Mouse (Mus musculus): Measurements from ENCODE around the gene Flii. TPM values are rescaled to one million over a fixed set of nuclear protein-coding genes. Genes with fewer than 3 reads are reported as not detected.

Gene Flii
- total and polyA plus RNA-seq, 3 experiments: 127 to 168 (median 130) TPM

GRCm38 (mm10) chr11:60772161-60772560 is 45.1 kb upstream of the Flii start:
- no peaks in the 10 kb centered on the region for H3K36me3 ChIP-seq (ENCODE audit: control insufficient read depth, insufficient read depth, low read length)
- TF ChIP-seq CTCF (IDR thresholded peaks at IDR 0.05): 0 out of 2 replicates have a peak, but pooled peaks have one; percentile 6
- no peak for TF ChIP-seq EP300 (IDR thresholded peaks at IDR 0.05; ENCODE audit: insufficient read depth, low read depth, low read length)
- intact Hi-C loops (cut with DNase I): no loop called here
- H3K4me1 ChIP-seq (ENCODE audit: control insufficient read depth, insufficient read depth, low read length): peaks cover 3% of the 10 kb centered on the region; the same call in 1 of the 2 replicates
- no peak overlapping the region for H3K4me3 ChIP-seq
- no peak overlapping the region for H3K27ac ChIP-seq
- no peaks in the 10 kb centered on the region for H3K27me3 ChIP-seq (ENCODE audit: control insufficient read depth, insufficient read depth, low read length)
- DNase-seq: no peak
- 85% methylated on average over 4 of the region's 4 CpGs for WGBS
- peaks cover 3% of the 10 kb centered on the region; the same call in 1 of the 2 replicates for H3K79me2 ChIP-seq (replicated peaks; ENCODE audit: control insufficient read depth, insufficient read depth, low read length)
- no peak overlapping the region for H3K9ac ChIP-seq (ENCODE audit: low read depth, low read length)

DNA sequence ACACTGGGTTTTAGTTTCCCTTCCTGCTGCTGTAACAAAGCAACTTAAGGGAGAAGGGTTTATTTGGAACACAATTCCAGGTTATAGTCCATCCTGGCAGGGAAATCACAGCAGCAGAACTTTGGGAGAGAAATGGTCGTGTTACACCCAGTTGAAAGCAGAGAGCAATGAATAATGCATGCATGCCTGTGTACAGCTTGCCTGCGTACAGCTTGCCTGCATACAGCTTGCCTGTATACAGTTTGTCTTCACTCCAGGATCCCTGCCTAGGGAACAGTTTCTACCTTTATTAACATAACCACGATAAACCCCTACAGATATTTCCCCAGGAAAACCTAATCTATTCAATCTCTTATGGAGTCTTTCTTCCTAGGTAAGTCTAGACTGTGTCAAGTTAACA is 43.7 kb upstream of the Flii start:
- no peak overlapping the region for H3K27ac ChIP-seq
- WGBS: 88% methylated on average over 3 of the region's 3 CpGs
- DNase-seq: no peak
- TF ChIP-seq EP300 (IDR thresholded peaks at IDR 0.05; ENCODE audit: insufficient read depth, low read depth, low read length) (no peak), CTCF (IDR thresholded peaks at IDR 0.05) (no peak), POLR2A (IDR thresholded peaks at IDR 0.05; ENCODE audit: insufficient read depth, low read depth, low read length) (no peak)
- intact Hi-C loops (cut with DNase I): no loop called here
- H3K4me1 ChIP-seq (ENCODE audit: control insufficient read depth, insufficient read depth, low read length): no peaks in the 10 kb centered on the region; the same call in 1 of the 2 replicates
- peaks cover 3% of the 10 kb centered on the region; the same call in 1 of the 2 replicates for H3K79me2 ChIP-seq (replicated peaks; ENCODE audit: control insufficient read depth, insufficient read depth, low read length)
- H3K27me3 ChIP-seq (ENCODE audit: control insufficient read depth, insufficient read depth, low read length): no peaks in the 10 kb centered on the region
- H3K36me3 ChIP-seq (ENCODE audit: control insufficient read depth, insufficient read depth, low read length): no peaks in the 10 kb centered on the region
- no peak overlapping the region for H3K4me3 ChIP-seq
- no peak overlapping the region for H3K9ac ChIP-seq (ENCODE audit: low read depth, low read length)

DNA sequence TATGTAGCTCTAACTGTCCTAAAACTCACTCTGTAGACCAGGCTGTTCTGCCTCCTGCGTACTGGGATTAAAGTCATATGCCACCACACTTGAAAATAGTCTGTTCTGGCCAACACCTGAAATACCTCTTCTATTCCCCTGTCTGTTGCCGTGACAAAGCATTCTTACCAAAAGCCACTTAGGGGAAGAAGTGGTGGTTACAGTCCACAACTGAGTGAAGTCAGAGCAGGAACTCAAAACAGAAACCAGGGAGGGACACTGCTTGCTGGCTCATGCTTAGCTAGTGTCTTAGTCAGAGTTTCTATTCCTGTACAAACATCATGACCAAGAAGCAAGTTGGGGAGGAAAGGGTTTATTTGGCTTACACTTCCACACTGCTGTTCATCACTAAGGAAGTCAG is 42.3 kb upstream of the Flii start:
- no peak overlapping the region for H3K27ac ChIP-seq
- no peak overlapping the region for H3K4me3 ChIP-seq
- no peaks in the 10 kb centered on the region for H3K27me3 ChIP-seq (ENCODE audit: control insufficient read depth, insufficient read depth, low read length)
- no peak overlapping the region for H3K9ac ChIP-seq (ENCODE audit: low read depth, low read length)
- H3K4me1 ChIP-seq (ENCODE audit: control insufficient read depth, insufficient read depth, low read length): no peaks in the 10 kb centered on the region; the same call in 1 of the 2 replicates
- intact Hi-C loops (cut with DNase I): no loop called here
- WGBS: 72% methylated on average over 2 of the region's 2 CpGs
- no peak for TF ChIP-seq POLR2A (IDR thresholded peaks at IDR 0.05; ENCODE audit: insufficient read depth, low read depth, low read length)
- no peak for TF ChIP-seq EP300 (IDR thresholded peaks at IDR 0.05; ENCODE audit: insufficient read depth, low read depth, low read length)
- no peak for TF ChIP-seq CTCF (IDR thresholded peaks at IDR 0.05)
- peaks cover 4% of the 10 kb centered on the region; the same call in 1 of the 2 replicates for H3K79me2 ChIP-seq (replicated peaks; ENCODE audit: control insufficient read depth, insufficient read depth, low read length)
- H3K36me3 ChIP-seq (ENCODE audit: control insufficient read depth, insufficient read depth, low read length): no peaks in the 10 kb centered on the region
- no peak for DNase-seq

DNA sequence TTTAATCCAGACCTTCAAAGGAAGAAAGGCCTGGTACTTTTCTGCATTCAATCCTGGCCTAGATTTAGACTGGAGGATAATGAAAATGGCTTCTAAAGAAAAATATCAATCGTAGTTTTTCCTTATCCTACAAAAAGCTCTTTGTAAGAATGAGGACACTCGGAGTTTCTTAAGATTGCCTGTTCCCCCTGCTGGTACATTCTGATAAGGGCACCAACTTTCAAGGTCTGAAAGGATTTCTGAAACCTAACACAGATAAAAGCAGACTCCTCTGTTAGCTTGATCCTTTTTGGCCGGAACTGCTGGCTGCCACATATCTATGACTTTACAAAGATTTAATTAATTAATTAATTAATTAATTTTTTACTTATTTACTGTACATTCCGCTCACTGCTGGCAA is 39.9 kb upstream of the Flii start:
- H3K27ac ChIP-seq: no peak overlapping the region
- intact Hi-C loops (cut with DNase I): no loop called here
- H3K27me3 ChIP-seq (ENCODE audit: control insufficient read depth, insufficient read depth, low read length): no peaks in the 10 kb centered on the region
- peaks cover 4% of the 10 kb centered on the region; the same call in 1 of the 2 replicates for H3K79me2 ChIP-seq (replicated peaks; ENCODE audit: control insufficient read depth, insufficient read depth, low read length)
- no peak overlapping the region for H3K9ac ChIP-seq (ENCODE audit: low read depth, low read length)
- no peak for DNase-seq
- H3K4me3 ChIP-seq: no peak overlapping the region
- WGBS: 69% methylated on average over 4 of the region's 4 CpGs
- no peaks in the 10 kb centered on the region; the same call in 1 of the 2 replicates for H3K4me1 ChIP-seq (ENCODE audit: control insufficient read depth, insufficient read depth, low read length)
- H3K36me3 ChIP-seq (ENCODE audit: control insufficient read depth, insufficient read depth, low read length): no peaks in the 10 kb centered on the region
- TF ChIP-seq POLR2A (IDR thresholded peaks at IDR 0.05; ENCODE audit: insufficient read depth, low read depth, low read length): no peak
- TF ChIP-seq CTCF (IDR thresholded peaks at IDR 0.05): peak; percentile 10; the same call in 1 of the 2 replicates

GRCm38 (mm10) chr11:60761681-60762080 is 34.6 kb upstream of the Flii start:
- Histone ChIP-seq H3K4me1 (ENCODE audit: control insufficient read depth, insufficient read depth, low read length) (no peaks in the 10 kb centered on the region), H3K9ac (ENCODE audit: low read depth, low read length) (no peak overlapping the region), H3K27me3 (ENCODE audit: control insufficient read depth, insufficient read depth, low read length) (no peaks in the 10 kb centered on the region), H3K79me2 (replicated peaks; ENCODE audit: control insufficient read depth, insufficient read depth, low read length) (0 out of 2 replicates have a peak, but pooled peaks cover 1% of the 10 kb centered on the region), H3K4me3 (no peak overlapping the region), H3K36me3 (ENCODE audit: control insufficient read depth, insufficient read depth, low read length) (no peaks in the 10 kb centered on the region), H3K27ac (no peak overlapping the region)
- 87% methylated on average over 3 of the region's 3 CpGs for WGBS
- intact Hi-C loops (cut with DNase I): no loop called here
- no peak for DNase-seq
- no peak for TF ChIP-seq CTCF (IDR thresholded peaks at IDR 0.05)
- no peak for TF ChIP-seq POLR2A (IDR thresholded peaks at IDR 0.05; ENCODE audit: insufficient read depth, low read depth, low read length)
- no peak for TF ChIP-seq EP300 (IDR thresholded peaks at IDR 0.05; ENCODE audit: insufficient read depth, low read depth, low read length)

DNA sequence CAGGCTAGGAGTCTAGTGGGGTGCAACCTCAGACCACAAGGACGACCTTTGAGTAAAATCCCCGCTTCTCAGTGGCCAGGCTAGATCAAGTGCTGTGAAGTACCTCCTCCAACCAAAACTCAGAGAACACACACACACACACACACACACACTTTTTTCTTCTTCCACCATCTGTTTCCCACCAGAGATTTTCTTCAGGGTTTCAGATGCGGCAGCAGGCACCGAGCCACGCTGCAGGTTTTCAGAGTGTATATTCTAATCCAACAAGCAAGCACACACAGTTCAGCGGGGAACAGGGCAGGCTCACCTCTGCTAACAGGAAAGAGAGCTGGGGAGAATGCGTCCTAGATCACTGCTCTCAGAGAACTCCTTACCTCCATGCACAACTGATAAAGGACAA is 28.5 kb upstream of the Flii start:
- no peak overlapping the region for H3K4me3 ChIP-seq
- no peak overlapping the region for H3K9ac ChIP-seq (ENCODE audit: low read depth, low read length)
- DNase-seq: no peak
- 95% methylated on average over 7 of the region's 7 CpGs for WGBS
- no peaks in the 10 kb centered on the region for H3K79me2 ChIP-seq (replicated peaks; ENCODE audit: control insufficient read depth, insufficient read depth, low read length)
- no peaks in the 10 kb centered on the region for H3K27me3 ChIP-seq (ENCODE audit: control insufficient read depth, insufficient read depth, low read length)
- H3K36me3 ChIP-seq (ENCODE audit: control insufficient read depth, insufficient read depth, low read length): no peaks in the 10 kb centered on the region
- H3K4me1 ChIP-seq (ENCODE audit: control insufficient read depth, insufficient read depth, low read length): no peaks in the 10 kb centered on the region
- H3K27ac ChIP-seq: no peak overlapping the region
- intact Hi-C loops (cut with DNase I): no loop called here
- no peak for TF ChIP-seq POLR2A (IDR thresholded peaks at IDR 0.05; ENCODE audit: insufficient read depth, low read depth, low read length)

Data from heart, adult 2 months (tissue).